Mouse (Mus musculus): ENCODE data around the gene Cenpw. TPM values are rescaled to one million over a fixed set of nuclear protein-coding genes. Genes with fewer than 3 reads are reported as not detected.
A peak's percentile ranks its signal among the peaks of the same experiment; 100 is the strongest.

Gene Cenpw
- total RNA-seq (2021) = 1 to 10 TPM; 1.9 to 2.3 TPM

DNA sequence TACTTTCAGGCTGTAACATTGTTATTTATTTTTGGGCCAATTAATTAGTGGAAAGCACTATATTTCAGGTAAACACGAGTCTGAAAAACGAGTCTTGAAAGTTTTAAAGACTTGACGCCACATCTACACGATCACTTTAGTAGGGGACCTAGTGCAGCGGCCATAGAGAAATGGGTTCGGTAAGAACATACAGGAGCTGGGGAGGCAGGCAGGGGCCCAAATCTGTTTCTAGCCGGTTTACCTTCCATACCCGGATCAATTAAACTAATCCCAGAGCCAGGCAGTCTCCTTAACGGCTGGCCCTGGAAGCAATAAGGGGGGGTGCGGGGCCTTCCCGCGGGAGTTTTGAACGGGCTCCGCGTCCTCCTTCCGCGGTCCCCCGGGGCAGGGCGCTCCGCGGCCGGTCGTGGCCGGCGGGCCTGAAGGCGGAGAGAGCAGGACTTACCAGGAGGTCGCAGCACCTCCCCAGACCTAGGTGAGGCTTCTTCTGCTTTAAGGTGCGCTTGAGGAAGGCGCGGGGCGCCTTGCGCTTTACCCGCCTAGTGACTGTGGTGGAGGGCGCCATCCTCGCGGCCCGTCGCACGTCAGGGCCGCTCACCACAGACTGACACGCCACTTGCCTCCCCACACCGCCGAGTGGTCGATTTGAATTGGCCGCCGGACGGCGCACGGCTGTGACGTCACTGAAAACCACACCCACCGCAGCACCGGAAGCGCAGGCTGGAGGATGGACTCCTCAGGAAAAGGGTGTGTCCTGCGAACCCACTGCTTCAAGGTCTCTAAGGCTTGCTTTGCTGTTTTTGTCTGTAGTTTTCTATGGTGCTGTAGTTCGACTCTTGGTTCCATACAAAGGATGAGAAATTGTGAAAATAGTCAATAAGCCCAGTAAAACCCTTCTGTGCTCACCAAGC is at the start of gene Cenpw:
TSS of gene Cenpw (minus strand) at position 645 of the 911 bp plus-strand sequence.
- peak; percentile 77 to 82 for DNase-seq (ENCODE audit: extremely low spot score in 1 of 2, low spot score in 1 of 2)

DNA sequence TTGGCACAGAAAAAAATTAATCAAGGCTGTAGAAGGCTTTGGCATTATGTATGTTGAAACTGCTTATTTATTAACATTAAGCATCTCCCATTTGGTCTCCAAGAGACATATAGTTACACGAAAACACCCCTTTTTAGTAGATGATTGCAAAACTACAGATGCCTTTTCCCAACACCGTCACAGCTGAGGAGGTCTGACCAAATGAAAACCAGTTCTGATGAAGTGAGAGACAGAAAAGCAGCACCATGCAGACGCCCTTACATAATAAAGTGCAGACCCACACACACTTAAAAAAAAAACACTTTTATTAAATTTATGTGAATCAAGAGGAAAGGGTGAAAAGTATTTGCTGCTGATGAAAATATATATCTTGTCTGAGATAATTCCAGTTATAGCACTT is 49.3 kb upstream of the Cenpw start:
- no peak for DNase-seq (ENCODE audit: extremely low spot score in 1 of 2, low spot score in 1 of 2)

DNA sequence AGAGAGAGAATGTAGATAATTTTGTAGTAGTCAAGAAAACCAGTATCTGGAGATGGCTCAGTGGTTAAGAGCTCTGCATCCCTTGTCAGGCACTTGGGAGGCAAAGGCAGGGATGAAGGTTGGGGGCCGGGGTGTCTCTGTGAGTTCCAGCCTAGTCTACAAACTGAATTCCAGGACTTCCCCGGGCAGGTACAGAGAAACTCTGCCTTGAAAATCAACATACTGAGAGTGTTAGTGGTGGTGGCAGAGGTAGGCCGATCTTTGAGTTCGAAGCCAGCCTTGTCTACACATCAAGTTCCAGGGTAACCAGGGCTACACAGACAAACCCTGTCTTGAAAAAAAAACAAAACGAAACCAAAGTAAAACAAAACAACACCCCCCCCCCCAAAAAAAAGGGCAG is 859 bp downstream of the Cenpw start:
- DNase-seq (ENCODE audit: extremely low spot score in 1 of 2, low spot score in 1 of 2) = no peak

DNA sequence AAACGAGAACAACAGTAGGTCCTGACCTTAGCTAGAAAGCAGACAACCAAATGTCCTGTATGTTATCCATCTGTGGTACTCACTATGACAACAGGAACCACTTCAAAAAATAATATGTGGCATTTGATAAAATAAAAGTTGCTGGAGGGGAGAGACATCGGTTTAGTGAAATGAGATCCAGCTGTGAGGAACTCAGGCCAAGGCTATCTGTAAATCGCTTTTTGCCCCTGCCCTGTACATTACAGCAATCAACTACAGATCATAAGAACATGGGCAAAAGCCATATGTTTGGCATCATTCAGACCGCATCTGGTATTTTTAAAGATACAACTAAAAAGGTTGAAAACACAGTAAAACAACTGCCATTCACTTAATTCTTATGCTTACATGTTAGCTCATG is 32.7 kb downstream of the Cenpw start:
- no peak for DNase-seq (ENCODE audit: extremely low spot score in 1 of 2, low spot score in 1 of 2)

Data from layer of hippocampus, postnatal 25 days (tissue).